Mouse (Mus musculus): ENCODE data around the gene Napepld.

GRCm38 (mm10) chr5:21625916-21626315 is 75.3 kb downstream of the Napepld start:
- no peak for TF ChIP-seq POLR2AphosphoS2 (IDR thresholded peaks at IDR 0.05; ENCODE audit: low read depth, low read length)
- TF ChIP-seq CTCF (conservative IDR thresholded peaks at IDR 0.05 in 1 of 2, IDR thresholded peaks at IDR 0.05 in 1 of 2; ENCODE audit: low read depth in 2 of 2, low read length in 2 of 2), result no peak
- no peak for TF ChIP-seq POLR2A (IDR thresholded peaks at IDR 0.05; ENCODE audit: low read depth, low read length)
- no peak for TF ChIP-seq PAX5 (IDR thresholded peaks at IDR 0.05; ENCODE audit: low read length)
- no peak for TF ChIP-seq EP300 (IDR thresholded peaks at IDR 0.05; ENCODE audit: low read length)
- no peak for TF ChIP-seq ZNF384 (IDR thresholded peaks at IDR 0.05; ENCODE audit: low read depth, low read length)
- no peak for TF ChIP-seq SIN3A (IDR thresholded peaks at IDR 0.05; ENCODE audit: low read length)
- TF ChIP-seq NRF1 (IDR thresholded peaks at IDR 0.05; ENCODE audit: low read depth, low read length), result no peak
- no peak for TF ChIP-seq ZKSCAN1 (IDR thresholded peaks at IDR 0.05; ENCODE audit: borderline replicate concordance, low read depth, low read length)
- TF ChIP-seq JUN (IDR thresholded peaks at IDR 0.05; ENCODE audit: insufficient read depth, low read depth, low read length), result no peak
- no peak for TF ChIP-seq KAT2A (IDR thresholded peaks at IDR 0.05; ENCODE audit: insufficient replicate concordance, low read length)
- TF ChIP-seq E2F4 (IDR thresholded peaks at IDR 0.05; ENCODE audit: insufficient replicate concordance, low read depth, low read length), result no peak
- no peak for TF ChIP-seq BHLHE40 (IDR thresholded peaks at IDR 0.05; ENCODE audit: low read depth, low read length)
- no peak for TF ChIP-seq USF1 (IDR thresholded peaks at IDR 0.05; ENCODE audit: low read depth, low read length)
